Mouse (Mus musculus) testis, adult 2 months (tissue): ENCODE measurements at regions not wholly inside any gene's neighbourhood (a gene's known extent, or its start where the extent isn't known, plus 50 kb on each side); places are given as distances from the start of the nearest gene placed in this dataset.

ENCODE experiments used
- H3K27ac ChIP-seq: fragments of 200-500 bp; 2 replicates; pipeline ENCODE4 v1.5.1; 2012; ENCODE audit warnings: low read depth, low read length; ENCODE audit not compliant: control insufficient read depth, insufficient read depth
- H3K27me3 ChIP-seq: fragments of 200-500 bp; 2 replicates; pipeline ENCODE4 v1.6.1; 2012; ENCODE audit warnings: mild to moderate bottlenecking, low read length, moderate library complexity; ENCODE audit not compliant: control insufficient read depth, insufficient read depth
- H3K36me3 ChIP-seq: fragments of 200-500 bp; 2 replicates; pipeline ENCODE4 v1.6.1; 2012; ENCODE audit warnings: mild to moderate bottlenecking, low read length; ENCODE audit not compliant: control insufficient read depth, insufficient read depth
- H3K4me1 ChIP-seq: fragments of 200-500 bp; 2 replicates; pipeline ENCODE4 v1.6.1; 2012; ENCODE audit warnings: low read length; ENCODE audit not compliant: control insufficient read depth, insufficient read depth
- H3K4me3 ChIP-seq: fragments of 200-500 bp; 2 replicates; pipeline ENCODE4 v1.5.1; 2012; ENCODE audit warnings: low read depth, mild to moderate bottlenecking, low read length, moderate library complexity, mixed read lengths; ENCODE audit not compliant: control insufficient read depth
- CTCF ChIP-seq: fragments of 200-500 bp; IDR thresholded peaks from 2 replicates; pipeline ENCODE4 v1.5.1; 2012; ENCODE audit warnings: low read depth, mild to moderate bottlenecking, inconsistent platforms, low read length, moderate library complexity; ENCODE audit not compliant: control insufficient read depth, insufficient read depth, insufficient replicate concordance
- POLR2A ChIP-seq: fragments of 200-500 bp; IDR thresholded peaks from 2 replicates; pipeline ENCODE4 v1.6.1; 2012; ENCODE audit warnings: low read depth, mild to moderate bottlenecking, inconsistent platforms, low read length, moderate library complexity; ENCODE audit not compliant: control insufficient read depth

GRCm38 (mm10) chr4:99572841-99573642, 83.1 kb upstream of the Foxd3 start:
- TF ChIP-seq CTCF = no peak
- TF ChIP-seq POLR2A = no peak
- H3K4me1 ChIP-seq = peaks cover 9% of the 10 kb centered on the region
- H3K27ac ChIP-seq = no peak overlapping the region
- no peaks in the 10 kb centered on the region for H3K36me3 ChIP-seq
- H3K27me3 ChIP-seq = no peaks in the 10 kb centered on the region
- H3K4me3 ChIP-seq = peak overlapping the region; percentile 57

GRCm38 (mm10) chr4:99574021-99574531, 82.0 kb upstream of the Foxd3 start:
- H3K36me3 ChIP-seq = no peaks in the 10 kb centered on the region
- TF ChIP-seq CTCF = no peak
- no peak for TF ChIP-seq POLR2A
- no peak overlapping the region for H3K27ac ChIP-seq
- H3K27me3 ChIP-seq = no peaks in the 10 kb centered on the region
- no peak overlapping the region for H3K4me3 ChIP-seq
- peaks cover 9% of the 10 kb centered on the region for H3K4me1 ChIP-seq

GRCm38 (mm10) chr4:99574984-99575383, 81.1 kb upstream of the Foxd3 start:
- no peak overlapping the region for H3K27ac ChIP-seq
- peaks cover 9% of the 10 kb centered on the region for H3K4me1 ChIP-seq
- no peaks in the 10 kb centered on the region for H3K27me3 ChIP-seq
- no peak overlapping the region for H3K4me3 ChIP-seq
- H3K36me3 ChIP-seq = no peaks in the 10 kb centered on the region
- TF ChIP-seq CTCF = no peak
- no peak for TF ChIP-seq POLR2A

GRCm38 (mm10) chr4:99597781-99598180, 58.3 kb upstream of the Foxd3 start:
- no peaks in the 10 kb centered on the region for H3K27me3 ChIP-seq
- TF ChIP-seq CTCF (no peak), POLR2A (no peak)
- H3K4me3 ChIP-seq = no peak overlapping the region
- H3K27ac ChIP-seq = no peak overlapping the region
- H3K36me3 ChIP-seq = no peaks in the 10 kb centered on the region
- H3K4me1 ChIP-seq = no peaks in the 10 kb centered on the region

- Histone ChIP-seq H3K4me3 (no peak overlapping the region), H3K27ac (no peak overlapping the region), H3K36me3 (no peaks in the 10 kb centered on the region), H3K4me1 (no peaks in the 10 kb centered on the region), H3K27me3 (no peaks in the 10 kb centered on the region)
- TF ChIP-seq CTCF (no peak), POLR2A (no peak)
Observed at GRCm38 (mm10) chr4:99600741-99601140, 55.4 kb upstream of the Foxd3 start.

- no peak for TF ChIP-seq CTCF
- no peak for TF ChIP-seq POLR2A
- no peaks in the 10 kb centered on the region for H3K36me3 ChIP-seq
- no peak overlapping the region for H3K4me3 ChIP-seq
- no peaks in the 10 kb centered on the region for H3K27me3 ChIP-seq
- no peak overlapping the region for H3K27ac ChIP-seq
- H3K4me1 ChIP-seq = no peaks in the 10 kb centered on the region
Observed at GRCm38 (mm10) chr4:99601463-99601862, 54.6 kb upstream of the Foxd3 start.
